Mouse (Mus musculus) lung, postnatal 0 days (tissue): ENCODE measurements at regions not wholly inside any gene's neighbourhood (a gene's known extent, or its start where the extent isn't known, plus 50 kb on each side); places are given as distances from the start of the nearest gene placed in this dataset.

ENCODE experiments used
- CTCF ChIP-seq: IDR thresholded peaks from 2 replicates; pipeline ENCODE4 v1.5.1; 2016; ENCODE audit warnings: antibody characterized with exemption, mild to moderate bottlenecking
- EP300 ChIP-seq: IDR thresholded peaks from 2 replicates; pipeline ENCODE4 v1.6.1; 2016; ENCODE audit warnings: antibody characterized with exemption, mild to moderate bottlenecking, control low read depth

GRCm38 (mm10) chr14:106199536-106200319 is 93.7 kb downstream of the Trim52 start:
- TF ChIP-seq CTCF (no peak), EP300 (no peak)
